Mouse (Mus musculus): ENCODE measurements around the gene Zbtb16. TPM values are rescaled to one million over a fixed set of nuclear protein-coding genes. Genes with fewer than 3 reads are reported as not detected.

Zbtb16 gene
- polyA plus RNA-seq, 1 experiment from 2014 or later = 5.4 TPM

GRCm38 (mm10) chr9:48821916-48822585 is 14.0 kb downstream of the Zbtb16 start:
- Histone ChIP-seq H3K4me2 (ENCODE audit: low read length) (no peak overlapping the region), H3K4me1 (ENCODE audit: control insufficient read depth, insufficient read depth, low read length) (peaks cover 13% of the 10 kb centered on the region; the same call in 1 of the 2 replicates), H3K9me3 (replicated peaks; ENCODE audit: control insufficient read depth, low read length, poor library complexity, severe bottlenecking) (no peaks in the 10 kb centered on the region), H3K27me3 (ENCODE audit: control insufficient read depth, insufficient read depth, low read depth, low read length) (no peaks in the 10 kb centered on the region; the same call in 1 of the 2 replicates), H3K27ac (ENCODE audit: low read length) (no peak overlapping the region), H3K9ac (ENCODE audit: low read depth, low read length) (no peak overlapping the region), H3K36me3 (ENCODE audit: control insufficient read depth, insufficient read depth, low read length) (no peaks in the 10 kb centered on the region), H3K4me3 (ENCODE audit: low read depth, low read length) (no peak overlapping the region)
- 68% methylated on average over 14 of the region's 15 CpGs for WGBS
- ATAC-seq = no peak

GRCm38 (mm10) chr9:48821431-48821830 is 14.6 kb downstream of the Zbtb16 start:
- no peak overlapping the region for H3K27ac ChIP-seq (ENCODE audit: low read length)
- no peaks in the 10 kb centered on the region for H3K36me3 ChIP-seq (ENCODE audit: control insufficient read depth, insufficient read depth, low read length)
- no peak overlapping the region for H3K4me3 ChIP-seq (ENCODE audit: low read depth, low read length)
- no peak overlapping the region for H3K4me2 ChIP-seq (ENCODE audit: low read length)
- H3K9me3 ChIP-seq (replicated peaks; ENCODE audit: control insufficient read depth, low read length, poor library complexity, severe bottlenecking) = no peaks in the 10 kb centered on the region
- peaks cover 13% of the 10 kb centered on the region; the same call in 1 of the 2 replicates for H3K4me1 ChIP-seq (ENCODE audit: control insufficient read depth, insufficient read depth, low read length)
- no peak overlapping the region for H3K9ac ChIP-seq (ENCODE audit: low read depth, low read length)
- H3K27me3 ChIP-seq (ENCODE audit: control insufficient read depth, insufficient read depth, low read depth, low read length) = no peaks in the 10 kb centered on the region; the same call in 1 of the 2 replicates
- 85% methylated on average over 9 of the region's 9 CpGs for WGBS
- no peak for ATAC-seq

GRCm38 (mm10) chr9:48820791-48821190 is 15.2 kb downstream of the Zbtb16 start:
- 30% methylated on average over 3 of the region's 3 CpGs for WGBS
- H3K27me3 ChIP-seq (ENCODE audit: control insufficient read depth, insufficient read depth, low read depth, low read length) = no peaks in the 10 kb centered on the region; the same call in 1 of the 2 replicates

GRCm38 (mm10) chr9:48819695-48820094 is 16.3 kb downstream of the Zbtb16 start:
- Histone ChIP-seq H3K9me3 (replicated peaks; ENCODE audit: control insufficient read depth, low read length, poor library complexity, severe bottlenecking) (no peaks in the 10 kb centered on the region), H3K4me3 (ENCODE audit: low read depth, low read length) (no peak overlapping the region), H3K4me2 (ENCODE audit: low read length) (no peak overlapping the region), H3K36me3 (ENCODE audit: control insufficient read depth, insufficient read depth, low read length) (no peaks in the 10 kb centered on the region), H3K9ac (ENCODE audit: low read depth, low read length) (no peak overlapping the region), H3K27ac (ENCODE audit: low read length) (no peak overlapping the region), H3K4me1 (ENCODE audit: control insufficient read depth, insufficient read depth, low read length) (peaks cover 13% of the 10 kb centered on the region; the same call in 1 of the 2 replicates), H3K27me3 (ENCODE audit: control insufficient read depth, insufficient read depth, low read depth, low read length) (no peaks in the 10 kb centered on the region; the same call in 1 of the 2 replicates)
- no peak for ATAC-seq
- WGBS = 90% methylated on average over 10 of the region's 10 CpGs

More at GRCm38 (mm10) chr9:48820791-48821190, 15.2 kb downstream of the Zbtb16 start:
- Histone ChIP-seq H3K27ac (ENCODE audit: low read length) (no peak overlapping the region), H3K9ac (ENCODE audit: low read depth, low read length) (no peak overlapping the region), H3K4me3 (ENCODE audit: low read depth, low read length) (no peak overlapping the region), H3K4me2 (ENCODE audit: low read length) (no peak overlapping the region), H3K9me3 (replicated peaks; ENCODE audit: control insufficient read depth, low read length, poor library complexity, severe bottlenecking) (no peaks in the 10 kb centered on the region), H3K4me1 (ENCODE audit: control insufficient read depth, insufficient read depth, low read length) (peaks cover 13% of the 10 kb centered on the region; the same call in 1 of the 2 replicates), H3K36me3 (ENCODE audit: control insufficient read depth, insufficient read depth, low read length) (no peaks in the 10 kb centered on the region)
- ATAC-seq = no peak

- Histone ChIP-seq H3K27me3 (ENCODE audit: control insufficient read depth, insufficient read depth, low read depth, low read length) (no peaks in the 10 kb centered on the region), H3K9ac (ENCODE audit: low read depth, low read length) (no peak overlapping the region), H3K9me3 (replicated peaks; ENCODE audit: control insufficient read depth, low read length, poor library complexity, severe bottlenecking) (no peaks in the 10 kb centered on the region), H3K36me3 (ENCODE audit: control insufficient read depth, insufficient read depth, low read length) (no peaks in the 10 kb centered on the region), H3K4me3 (ENCODE audit: low read depth, low read length) (no peak overlapping the region), H3K4me2 (ENCODE audit: low read length) (no peak overlapping the region), H3K4me1 (ENCODE audit: control insufficient read depth, insufficient read depth, low read length) (peaks cover 10% of the 10 kb centered on the region; the same call in 1 of the 2 replicates), H3K27ac (ENCODE audit: low read length) (no peak overlapping the region)
- no peak for ATAC-seq
- WGBS = 75% methylated on average over 3 of the region's 3 CpGs
These were observed 16.9 kb downstream of the Zbtb16 start for GRCm38 (mm10) chr9:48819137-48819536.

- H3K9me3 ChIP-seq (replicated peaks; ENCODE audit: control insufficient read depth, low read length, poor library complexity, severe bottlenecking) = no peaks in the 10 kb centered on the region
- H3K27me3 ChIP-seq (ENCODE audit: control insufficient read depth, insufficient read depth, low read depth, low read length) = no peaks in the 10 kb centered on the region
- no peak overlapping the region for H3K4me2 ChIP-seq (ENCODE audit: low read length)
- H3K9ac ChIP-seq (ENCODE audit: low read depth, low read length) = no peak overlapping the region
- H3K27ac ChIP-seq (ENCODE audit: low read length) = no peak overlapping the region
- H3K36me3 ChIP-seq (ENCODE audit: control insufficient read depth, insufficient read depth, low read length) = no peaks in the 10 kb centered on the region
- no peak overlapping the region for H3K4me3 ChIP-seq (ENCODE audit: low read depth, low read length)
- 86% methylated on average over 4 of the region's 4 CpGs for WGBS
- H3K4me1 ChIP-seq (ENCODE audit: control insufficient read depth, insufficient read depth, low read length) = peaks cover 4% of the 10 kb centered on the region; the same call in 1 of the 2 replicates
- ATAC-seq = no peak
These were observed 18.1 kb downstream of the Zbtb16 start for GRCm38 (mm10) chr9:48817907-48818306.

GRCm38 (mm10) chr9:48817399-48817793 is 18.6 kb downstream of the Zbtb16 start:
- Histone ChIP-seq H3K4me1 (ENCODE audit: control insufficient read depth, insufficient read depth, low read length) (peaks cover 4% of the 10 kb centered on the region; the same call in 1 of the 2 replicates), H3K4me2 (ENCODE audit: low read length) (no peak overlapping the region)
- WGBS = 86% methylated on average over 7 of the region's 7 CpGs

GRCm38 (mm10) chr9:48816678-48817398 is 19.2 kb downstream of the Zbtb16 start:
- H3K4me2 ChIP-seq (ENCODE audit: low read length) = no peak overlapping the region
- H3K27ac ChIP-seq (ENCODE audit: low read length) = no peak overlapping the region
- no peak overlapping the region for H3K9ac ChIP-seq (ENCODE audit: low read depth, low read length)
- no peaks in the 10 kb centered on the region for H3K36me3 ChIP-seq (ENCODE audit: control insufficient read depth, insufficient read depth, low read length)
- ATAC-seq = no peak
- 59% methylated on average over 10 of the region's 10 CpGs for WGBS
- H3K27me3 ChIP-seq (ENCODE audit: control insufficient read depth, insufficient read depth, low read depth, low read length) = no peaks in the 10 kb centered on the region
- no peaks in the 10 kb centered on the region for H3K9me3 ChIP-seq (replicated peaks; ENCODE audit: control insufficient read depth, low read length, poor library complexity, severe bottlenecking)
- H3K4me1 ChIP-seq (ENCODE audit: control insufficient read depth, insufficient read depth, low read length) = peaks cover 4% of the 10 kb centered on the region; the same call in 1 of the 2 replicates
- H3K4me3 ChIP-seq (ENCODE audit: low read depth, low read length) = no peak overlapping the region

More at GRCm38 (mm10) chr9:48817399-48817793, 18.6 kb downstream of the Zbtb16 start:
- no peak overlapping the region for H3K9ac ChIP-seq (ENCODE audit: low read depth, low read length)
- no peaks in the 10 kb centered on the region for H3K36me3 ChIP-seq (ENCODE audit: control insufficient read depth, insufficient read depth, low read length)
- ATAC-seq = no peak
- no peaks in the 10 kb centered on the region for H3K27me3 ChIP-seq (ENCODE audit: control insufficient read depth, insufficient read depth, low read depth, low read length)
- no peaks in the 10 kb centered on the region for H3K9me3 ChIP-seq (replicated peaks; ENCODE audit: control insufficient read depth, low read length, poor library complexity, severe bottlenecking)
- no peak overlapping the region for H3K4me3 ChIP-seq (ENCODE audit: low read depth, low read length)
- H3K27ac ChIP-seq (ENCODE audit: low read length) = no peak overlapping the region

- ATAC-seq = no peak
- Histone ChIP-seq H3K9ac (ENCODE audit: low read depth, low read length) (no peak overlapping the region), H3K9me3 (replicated peaks; ENCODE audit: control insufficient read depth, low read length, poor library complexity, severe bottlenecking) (no peaks in the 10 kb centered on the region), H3K4me3 (ENCODE audit: low read depth, low read length) (no peak overlapping the region), H3K4me2 (ENCODE audit: low read length) (no peak overlapping the region), H3K36me3 (ENCODE audit: control insufficient read depth, insufficient read depth, low read length) (no peaks in the 10 kb centered on the region), H3K27ac (ENCODE audit: low read length) (no peak overlapping the region), H3K27me3 (ENCODE audit: control insufficient read depth, insufficient read depth, low read depth, low read length) (no peaks in the 10 kb centered on the region), H3K4me1 (ENCODE audit: control insufficient read depth, insufficient read depth, low read length) (peaks cover 4% of the 10 kb centered on the region; the same call in 1 of the 2 replicates)
- 95% methylated on average over 9 of the region's 9 CpGs for WGBS
These were observed 19.9 kb downstream of the Zbtb16 start for GRCm38 (mm10) chr9:48816157-48816556.
